Mouse (Mus musculus) lung, embryonic 16.5 days (tissue): ENCODE results near the gene Vars. TPM values are rescaled to one million over a fixed set of nuclear protein-coding genes. Genes with fewer than 3 reads are reported as not detected.

ENCODE experiments used
- polyA plus RNA-seq: library from polyadenylated mRNA; unstranded; fragments of >200 nt; fragmentation: Nextera tagmentation; extraction: Ambion mirVana; gene quantifications from 2 replicates; pipeline ENCODE4 v1.2.1, GENCODE M21; 2015

Vars gene
- polyA plus RNA-seq, 1 experiment from 2014 or later = 88.0 TPM

Other genes starting within 250 kb of the Vars start
- not detected in 2 replicates for gene Cyp21a1, start 196.4 kb upstream of the Vars start, polyA plus RNA-seq
- gene Stk19, start 164.0 kb upstream of the Vars start, polyA plus RNA-seq = 30.7 and 31.2 TPM in 2 replicates
- gene Dxo, start 164.0 kb upstream of the Vars start, polyA plus RNA-seq = 61.4 and 65.0 TPM in 2 replicates
- 47.8 and 49.9 TPM in 2 replicates for gene Skiv2l, start 150.8 kb upstream of the Vars start, polyA plus RNA-seq
- gene Nelfe, start 150.6 kb upstream of the Vars start, polyA plus RNA-seq = 94.4 and 96.0 TPM in 2 replicates
- 1.8 and 7.3 TPM in 2 replicates for gene Cfb, start 138.5 kb upstream of the Vars start, polyA plus RNA-seq
- 2.3 and 2.5 TPM in 2 replicates for gene Zbtb12, start 121.5 kb upstream of the Vars start, polyA plus RNA-seq
- not detected in 2 replicates for gene Gm20547, start 118.9 kb upstream of the Vars start, polyA plus RNA-seq
- gene C2, start 102.7 kb upstream of the Vars start, polyA plus RNA-seq = 3.2 and 4.8 TPM in 2 replicates
- gene Ehmt2, start 102.5 kb upstream of the Vars start, polyA plus RNA-seq = 58.2 and 62.2 TPM in 2 replicates
- 1.5 and 1.9 TPM in 2 replicates for gene Slc44a4, start 86.5 kb upstream of the Vars start, polyA plus RNA-seq
- gene Neu1, start 69.7 kb upstream of the Vars start, polyA plus RNA-seq = 19.0 and 20.4 TPM in 2 replicates
- gene Hspa1b, start 41.7 kb upstream of the Vars start, polyA plus RNA-seq = 0.10 and 0.19 TPM in 2 replicates
- gene Gm20481, start 31.1 kb upstream of the Vars start, polyA plus RNA-seq = 1.2 TPM in 1 of 2 replicates, not detected in the other
- gene Hspa1a, start 28.8 kb upstream of the Vars start, polyA plus RNA-seq = 4.4 and 4.8 TPM in 2 replicates
- gene Hspa1l, start 28.3 kb upstream of the Vars start, polyA plus RNA-seq = 0.55 and 0.65 TPM in 2 replicates
- gene Lsm2, start 19.1 kb upstream of the Vars start, polyA plus RNA-seq = 178 and 189 TPM in 2 replicates
- gene Vwa7, start 15.6 kb downstream of the Vars start, polyA plus RNA-seq = 0.14 and 0.25 TPM in 2 replicates
- 4.3 and 4.6 TPM in 2 replicates for gene Sapcd1, start 27.0 kb downstream of the Vars start, polyA plus RNA-seq
- 4.7 and 4.9 TPM in 2 replicates for gene Msh5, start 45.8 kb downstream of the Vars start, polyA plus RNA-seq
- gene Clic1, start 49.0 kb downstream of the Vars start, polyA plus RNA-seq = 298 and 322 TPM in 2 replicates
- 305 and 309 TPM in 2 replicates for gene Ddah2, start 58.0 kb downstream of the Vars start, polyA plus RNA-seq
- gene Ly6g6c, start 64.4 kb downstream of the Vars start, polyA plus RNA-seq = 0.53 and 0.97 TPM in 2 replicates
- gene Mpig6b, start 65.2 kb downstream of the Vars start, polyA plus RNA-seq = 1.1 and 1.2 TPM in 2 replicates
- gene Ly6g6e, start 75.9 kb downstream of the Vars start, polyA plus RNA-seq = 1.8 and 2.3 TPM in 2 replicates
- 7.0 and 9.0 TPM in 2 replicates for gene Ly6g6d, start 77.1 kb downstream of the Vars start, polyA plus RNA-seq
- 0.31 and 0.79 TPM in 2 replicates for gene Ly6g6f, start 84.6 kb downstream of the Vars start, polyA plus RNA-seq
- gene Abhd16a, start 88.3 kb downstream of the Vars start, polyA plus RNA-seq = 98.3 and 100 TPM in 2 replicates
- not detected in 2 replicates for gene Ly6g5c, start 107.3 kb downstream of the Vars start, polyA plus RNA-seq
- 0.60 and 1.1 TPM in 2 replicates for gene Ly6g5b, start 114.4 kb downstream of the Vars start, polyA plus RNA-seq
- gene Gpank1, start 120.5 kb downstream of the Vars start, polyA plus RNA-seq = 18.3 and 19.7 TPM in 2 replicates
- gene Csnk2b, start 121.1 kb downstream of the Vars start, polyA plus RNA-seq = 242 and 248 TPM in 2 replicates
- gene D17H6S53E, start 125.4 kb downstream of the Vars start, polyA plus RNA-seq = 9.7 and 10.4 TPM in 2 replicates
- 1.4 and 13.6 TPM in 2 replicates for gene Apom, start 131.1 kb downstream of the Vars start, polyA plus RNA-seq
- gene Bag6, start 134.2 kb downstream of the Vars start, polyA plus RNA-seq = 46.3 and 54.9 TPM in 2 replicates
- 151 and 167 TPM in 2 replicates for gene Prrc2a, start 163.9 kb downstream of the Vars start, polyA plus RNA-seq
- gene Aif1, start 175.1 kb downstream of the Vars start, polyA plus RNA-seq = 7.3 and 8.0 TPM in 2 replicates
- gene Lst1, start 187.5 kb downstream of the Vars start, polyA plus RNA-seq = 11.3 and 12.4 TPM in 2 replicates
- gene Ltb, start 193.5 kb downstream of the Vars start, polyA plus RNA-seq = 1.0 and 1.5 TPM in 2 replicates
- 0.09 and 0.24 TPM in 2 replicates for gene Tnf, start 201.0 kb downstream of the Vars start, polyA plus RNA-seq
- gene Lta, start 204.4 kb downstream of the Vars start, polyA plus RNA-seq = 0.30 TPM in 1 of 2 replicates, not detected in the other
- gene Gm16181, start 219.8 kb downstream of the Vars start, polyA plus RNA-seq = 1.2 TPM in 1 of 2 replicates, not detected in the other
- 4.9 and 5.9 TPM in 2 replicates for gene Atp6v1g2, start 232.7 kb downstream of the Vars start, polyA plus RNA-seq
- 10.0 and 11.0 TPM in 2 replicates for gene Nfkbil1, start 234.8 kb downstream of the Vars start, polyA plus RNA-seq
- 437 and 448 TPM in 2 replicates for gene Ddx39b, start 240.8 kb downstream of the Vars start, polyA plus RNA-seq